Mouse (Mus musculus): Measurements from ENCODE around the gene Wdr61. TPM values are rescaled to one million over a fixed set of nuclear protein-coding genes. Genes with fewer than 3 reads are reported as not detected.

Wdr61 gene
- 94.3 and 96.3 TPM in 2 replicates for polyA plus RNA-seq (2015; fragmentation: Nextera tagmentation; extraction: Ambion mirVana)

GRCm38 (mm10) chr9:54733921-54734638 is at the start of gene Wdr61:
Wdr61 (minus strand) TSS chr9:54734519.
- Histone ChIP-seq H3K27ac (replicated peaks) (peak within 1 kb of the TSS; percentile 34; the same call in 1 of the 2 replicates), H3K9ac (peak within 1 kb of the TSS; percentile 80), H3K4me2 (peak within 1 kb of the TSS; percentile 79), H3K4me3 (peak within 1 kb of the TSS; percentile 67), H3K27me3 (no peaks in the 10 kb centered on the region), H3K36me3 (peaks cover 9% of the 10 kb centered on the region; the same call in 1 of the 2 replicates), H3K9me3 (no peaks in the 10 kb centered on the region), H3K4me1 (replicated peaks) (peaks cover 36% of the 10 kb centered on the region)
- WGBS: 2% methylated on average over 32 of the region's 32 CpGs
- peak; percentile 94 for ATAC-seq (ENCODE audit: low read depth)

- Histone ChIP-seq H3K4me3 (no peak overlapping the region), H3K27me3 (no peaks in the 10 kb centered on the region), H3K9ac (no peak overlapping the region), H3K4me1 (replicated peaks) (peaks cover 14% of the 10 kb centered on the region; the same call in 1 of the 2 replicates), H3K27ac (replicated peaks) (no peak overlapping the region), H3K4me2 (no peak overlapping the region), H3K36me3 (no peaks in the 10 kb centered on the region), H3K9me3 (no peaks in the 10 kb centered on the region)
- WGBS: 77% methylated on average over 3 of the region's 3 CpGs
- no peak for ATAC-seq (ENCODE audit: low read depth)
Measured at GRCm38 (mm10) chr9:54784003-54784402, 49.7 kb upstream of the Wdr61 start.

GRCm38 (mm10) chr9:54782504-54782903 is 48.2 kb upstream of the Wdr61 start:
- Histone ChIP-seq H3K4me1 (replicated peaks) (peaks cover 7% of the 10 kb centered on the region; the same call in 1 of the 2 replicates), H3K27ac (replicated peaks) (no peak overlapping the region; the same call in 1 of the 2 replicates), H3K27me3 (no peaks in the 10 kb centered on the region), H3K4me2 (no peak overlapping the region), H3K9ac (no peak overlapping the region), H3K36me3 (no peaks in the 10 kb centered on the region), H3K4me3 (no peak overlapping the region), H3K9me3 (no peaks in the 10 kb centered on the region)
- 53% methylated on average over 15 of the region's 15 CpGs for WGBS
- ATAC-seq (ENCODE audit: low read depth): no peak

- Histone ChIP-seq H3K4me1 (replicated peaks) (0 out of 2 replicates have a peak, but pooled peaks cover 6% of the 10 kb centered on the region), H3K9ac (no peak overlapping the region), H3K4me2 (no peak overlapping the region), H3K36me3 (no peaks in the 10 kb centered on the region), H3K4me3 (no peak overlapping the region), H3K9me3 (no peaks in the 10 kb centered on the region), H3K27ac (replicated peaks) (no peak overlapping the region), H3K27me3 (no peaks in the 10 kb centered on the region)
- 84% methylated on average over 8 of the region's 8 CpGs for WGBS
- ATAC-seq (ENCODE audit: low read depth): no peak
Measured at GRCm38 (mm10) chr9:54779280-54779679, 45.0 kb upstream of the Wdr61 start.

GRCm38 (mm10) chr9:54776451-54776982 is 42.2 kb upstream of the Wdr61 start:
- H3K4me1 ChIP-seq (replicated peaks): peaks cover 16% of the 10 kb centered on the region
- H3K4me2 ChIP-seq: no peak overlapping the region
- no peaks in the 10 kb centered on the region for H3K27me3 ChIP-seq
- no peak for ATAC-seq (ENCODE audit: low read depth)
- H3K9me3 ChIP-seq: no peaks in the 10 kb centered on the region
- no peak overlapping the region for H3K27ac ChIP-seq (replicated peaks)
- WGBS: 91% methylated on average over 13 of the region's 13 CpGs
- no peak overlapping the region for H3K9ac ChIP-seq
- H3K36me3 ChIP-seq: no peaks in the 10 kb centered on the region
- no peak overlapping the region for H3K4me3 ChIP-seq

GRCm38 (mm10) chr9:54770140-54770780 is 35.9 kb upstream of the Wdr61 start:
- Histone ChIP-seq H3K4me1 (replicated peaks) (peaks cover 67% of the 10 kb centered on the region), H3K9me3 (no peaks in the 10 kb centered on the region), H3K36me3 (no peaks in the 10 kb centered on the region), H3K4me3 (no peak overlapping the region), H3K27ac (replicated peaks) (peak overlapping the region; percentile 67), H3K4me2 (peak overlapping the region; percentile 33), H3K9ac (no peak overlapping the region), H3K27me3 (peaks cover 25% of the 10 kb centered on the region)
- 15% methylated on average over 11 of the region's 11 CpGs for WGBS
- ATAC-seq (ENCODE audit: low read depth): no peak

DNA sequence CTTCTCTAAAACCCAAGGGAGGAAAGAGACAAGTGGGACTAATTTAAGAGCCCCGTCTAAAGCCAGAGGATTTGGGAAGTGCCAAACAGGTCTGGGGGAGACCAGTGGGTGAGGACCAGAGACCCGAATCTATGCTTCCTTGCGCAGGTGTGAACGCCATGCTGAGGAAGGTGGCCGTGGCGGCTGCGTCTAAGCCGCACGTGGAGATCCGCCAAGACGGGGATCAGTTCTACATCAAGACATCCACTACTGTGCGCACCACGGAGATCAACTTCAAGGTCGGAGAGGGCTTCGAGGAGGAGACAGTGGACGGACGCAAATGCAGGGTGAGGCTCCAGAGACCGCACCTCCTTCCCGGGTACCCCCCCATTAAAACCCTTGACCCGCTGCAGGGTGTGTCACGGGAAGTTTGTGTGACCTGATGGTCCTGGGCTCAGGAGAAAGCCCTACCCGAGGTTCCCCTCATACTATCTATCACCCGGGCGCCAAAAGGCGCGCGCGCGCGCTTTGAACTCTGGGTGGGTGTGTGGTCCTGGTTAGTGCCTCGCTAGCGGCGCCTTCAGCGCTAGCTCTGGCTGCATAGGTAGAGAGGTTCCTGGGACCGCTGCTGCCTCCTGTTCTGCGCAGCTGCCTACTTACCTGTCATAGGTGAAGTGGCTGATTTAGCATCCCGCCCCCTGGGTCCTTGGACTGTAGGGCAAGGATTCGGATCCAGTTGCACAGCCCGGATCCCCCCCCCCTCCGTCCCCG is 31.2 kb upstream of the Wdr61 start:
- Histone ChIP-seq H3K9me3 (no peaks in the 10 kb centered on the region), H3K4me2 (peak overlapping the region; percentile 74), H3K4me3 (peak overlapping the region; percentile 45), H3K27ac (replicated peaks) (0 out of 2 replicates have a peak overlapping the region, but pooled peaks have one; percentile 5), H3K27me3 (peaks cover 67% of the 10 kb centered on the region), H3K36me3 (no peaks in the 10 kb centered on the region), H3K9ac (peak overlapping the region; percentile 73), H3K4me1 (replicated peaks) (peaks cover 61% of the 10 kb centered on the region)
- WGBS: 1% methylated on average over 41 of the region's 41 CpGs
- ATAC-seq (ENCODE audit: low read depth): peak; percentile 30; the same call in 1 of the 2 replicates

DNA sequence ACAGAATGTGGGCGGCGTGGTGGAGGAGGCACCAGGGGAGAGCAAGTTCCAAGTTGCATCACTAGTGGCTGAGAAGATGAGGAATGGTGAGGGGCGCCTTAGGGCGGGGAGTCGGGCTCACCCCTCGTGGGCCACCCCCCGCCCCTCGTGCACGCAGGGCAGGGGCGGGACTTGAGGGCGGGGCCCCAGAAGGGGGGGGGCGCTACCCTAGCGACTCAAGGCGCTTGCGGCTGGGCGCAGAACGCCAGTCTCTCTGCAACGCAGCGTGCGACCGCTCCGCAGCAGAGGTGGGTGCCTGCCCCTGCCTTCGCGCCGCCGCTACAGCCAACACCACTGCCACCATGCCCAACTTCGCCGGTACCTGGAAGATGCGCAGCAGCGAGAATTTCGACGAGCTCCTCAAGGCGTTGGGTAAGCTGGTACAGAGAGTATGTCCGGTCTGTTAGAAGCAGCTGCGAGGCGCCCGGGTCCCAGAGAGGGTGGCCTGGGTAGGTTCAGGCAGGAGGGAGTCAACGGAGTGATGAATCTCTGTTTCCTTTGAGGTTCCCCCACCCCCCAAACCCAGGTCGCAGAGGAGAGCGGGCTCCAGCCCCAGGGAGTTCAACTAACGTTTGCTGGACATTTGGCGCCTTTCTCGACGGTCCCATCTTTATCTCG is 30.4 kb upstream of the Wdr61 start, which contains the start of gene Crabp1:
TSS of gene Crabp1 (plus strand) at position 188 of the 657 bp plus-strand sequence.
- Histone ChIP-seq H3K36me3 (no peaks in the 10 kb centered on the region), H3K27me3 (peaks cover 66% of the 10 kb centered on the region), H3K4me1 (replicated peaks) (peaks cover 54% of the 10 kb centered on the region), H3K27ac (replicated peaks) (0 out of 2 replicates have a peak within 1 kb of the TSS, but pooled peaks have one; percentile 5), H3K4me3 (peak within 1 kb of the TSS; percentile 45), H3K4me2 (peak within 1 kb of the TSS; percentile 74), H3K9me3 (no peaks in the 10 kb centered on the region), H3K9ac (peak within 1 kb of the TSS; percentile 73)
- under 1% methylated on average over 44 of the region's 45 CpGs for WGBS
- ATAC-seq (ENCODE audit: low read depth): peak; percentile 66

DNA sequence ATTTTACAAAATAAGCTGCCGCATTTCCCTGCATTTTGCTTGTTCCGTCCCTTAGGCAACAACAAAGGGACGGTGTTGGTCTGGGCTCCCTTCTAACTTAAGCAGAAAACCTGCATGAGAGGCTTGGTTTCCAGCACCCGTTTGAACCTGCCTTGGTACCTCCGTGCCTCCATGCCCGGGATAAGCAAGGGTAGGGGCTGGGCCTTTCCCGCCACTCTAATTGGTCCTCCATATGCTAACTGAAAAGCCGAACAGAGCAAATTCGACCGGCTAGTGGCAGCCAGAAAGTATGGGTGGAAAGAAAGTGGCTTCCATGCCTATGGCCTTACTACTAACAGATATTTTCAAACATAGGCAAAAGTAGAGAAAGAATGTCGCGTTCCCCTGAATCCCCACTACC is 29.8 kb upstream of the Wdr61 start:
- H3K27me3 ChIP-seq: peaks cover 60% of the 10 kb centered on the region
- no peak for ATAC-seq (ENCODE audit: low read depth)
- H3K9me3 ChIP-seq: no peaks in the 10 kb centered on the region
- no peaks in the 10 kb centered on the region for H3K36me3 ChIP-seq
- H3K9ac ChIP-seq: peak overlapping the region; percentile 73; the same call in 1 of the 2 replicates
- peak overlapping the region; percentile 74 for H3K4me2 ChIP-seq
- H3K4me3 ChIP-seq: peak overlapping the region; percentile 45
- H3K4me1 ChIP-seq (replicated peaks): peaks cover 54% of the 10 kb centered on the region
- no peak overlapping the region for H3K27ac ChIP-seq (replicated peaks)
- WGBS: 18% methylated on average over 12 of the region's 12 CpGs

- peaks cover 46% of the 10 kb centered on the region for H3K27me3 ChIP-seq
- H3K9me3 ChIP-seq: no peaks in the 10 kb centered on the region
- ATAC-seq (ENCODE audit: low read depth): no peak; the same call in 1 of the 2 replicates
- no peak overlapping the region for H3K4me2 ChIP-seq
- no peaks in the 10 kb centered on the region for H3K36me3 ChIP-seq
- H3K9ac ChIP-seq: no peak overlapping the region
- H3K4me1 ChIP-seq (replicated peaks): peaks cover 16% of the 10 kb centered on the region
- no peak overlapping the region for H3K27ac ChIP-seq (replicated peaks)
- H3K4me3 ChIP-seq: no peak overlapping the region
- WGBS: 8% methylated on average over 6 of the region's 6 CpGs
Measured at GRCm38 (mm10) chr9:54759592-54759991, 25.3 kb upstream of the Wdr61 start.

- Histone ChIP-seq H3K9ac (0 out of 2 replicates have a peak overlapping the region, but pooled peaks have one; percentile 38), H3K27me3 (peaks cover 25% of the 10 kb centered on the region; the same call in 1 of the 2 replicates), H3K4me1 (replicated peaks) (peaks cover 41% of the 10 kb centered on the region), H3K36me3 (no peaks in the 10 kb centered on the region), H3K9me3 (no peaks in the 10 kb centered on the region), H3K4me3 (no peak overlapping the region), H3K27ac (replicated peaks) (peak overlapping the region; percentile 86), H3K4me2 (0 out of 2 replicates have a peak overlapping the region, but pooled peaks have one; percentile 27)
- peak; percentile 32; the same call in 1 of the 2 replicates for ATAC-seq (ENCODE audit: low read depth)
- whole genome bisulfite sequencing: 11% methylated on average over 11 of the region's 11 CpGs
Measured at GRCm38 (mm10) chr9:54752944-54753295, 18.6 kb upstream of the Wdr61 start.

Measured in neural tube, embryonic 13.5 days (tissue).